Mouse (Mus musculus) cerebellum, postnatal 36 days (tissue): ENCODE data around the gene Il12rb1.

Source experiments
- DNase-seq, 2 experiments: peaks; one replicate each; pipeline ENCODE4 v3.0.0; 2021 to 2022; ENCODE audit warnings: mixed read lengths in 2 of 2

The Il12rb1 gene

GRCm38 (mm10) chr8:70808239-70808638 is at the start of gene Il12rb1:
Gene Il12rb1, plus strand, starts transcription at chr8:70808449.
- no peak for DNase-seq

- peak; percentile 26 to 28 for DNase-seq
These were observed 49.4 kb upstream of the Il12rb1 start for GRCm38 (mm10) chr8:70758616-70759561.

GRCm38 (mm10) chr8:70760350-70760749 is 47.9 kb upstream of the Il12rb1 start:
- DNase-seq, result no peak

- peak; percentile 94 to 95 for DNase-seq
These were observed 47.4 kb upstream of the Il12rb1 start, which contains the start of gene Mpv17l2 for GRCm38 (mm10) chr8:70760775-70761406. Gene Mpv17l2, minus strand, starts transcription at chr8:70760946.

- no peak for DNase-seq
These were observed 46.1 kb upstream of the Il12rb1 start for GRCm38 (mm10) chr8:70762118-70762517.

- DNase-seq, result peak; percentile 73 to 74
These were observed 44.9 kb upstream of the Il12rb1 start for GRCm38 (mm10) chr8:70763354-70763753.

- no peak for DNase-seq
These were observed 44.2 kb upstream of the Il12rb1 start for GRCm38 (mm10) chr8:70764026-70764425.

GRCm38 (mm10) chr8:70764676-70765075 is 43.6 kb upstream of the Il12rb1 start:
- DNase-seq, result no peak

GRCm38 (mm10) chr8:70765329-70765728 is 42.9 kb upstream of the Il12rb1 start:
- DNase-seq, result no peak

GRCm38 (mm10) chr8:70765838-70766570 is 42.2 kb upstream of the Il12rb1 start:
- no peak for DNase-seq

- DNase-seq, result peak in 1 of 2 experiments; percentile 62
These were observed 41.4 kb upstream of the Il12rb1 start for GRCm38 (mm10) chr8:70766571-70767440.

GRCm38 (mm10) chr8:70767503-70767902 is 40.7 kb upstream of the Il12rb1 start:
- no peak for DNase-seq

- peak in 1 of 2 experiments; percentile 28 for DNase-seq
These were observed 39.9 kb upstream of the Il12rb1 start for GRCm38 (mm10) chr8:70768231-70768776.

GRCm38 (mm10) chr8:70768956-70769355 is 39.3 kb upstream of the Il12rb1 start:
- peak in 1 of 2 experiments; percentile 26 for DNase-seq

GRCm38 (mm10) chr8:70769359-70769758 is 38.9 kb upstream of the Il12rb1 start:
- peak; percentile 95 to 98 for DNase-seq

GRCm38 (mm10) chr8:70769858-70770257 is 38.4 kb upstream of the Il12rb1 start:
- DNase-seq, result no peak

GRCm38 (mm10) chr8:70770748-70771147 is 37.5 kb upstream of the Il12rb1 start:
- no peak for DNase-seq

GRCm38 (mm10) chr8:70771217-70771616 is 37.0 kb upstream of the Il12rb1 start:
- no peak for DNase-seq

GRCm38 (mm10) chr8:70772075-70772474 is 36.2 kb upstream of the Il12rb1 start:
- DNase-seq, result no peak

GRCm38 (mm10) chr8:70772890-70773289 is 35.4 kb upstream of the Il12rb1 start:
- no peak for DNase-seq

GRCm38 (mm10) chr8:70773410-70773809 is 34.8 kb upstream of the Il12rb1 start:
- peak; percentile 70 to 77 for DNase-seq

- DNase-seq, result peak; percentile 72 to 81
These were observed 34.4 kb upstream of the Il12rb1 start for GRCm38 (mm10) chr8:70773833-70774232.
